Mouse (Mus musculus) thymus, postnatal 10 days (tissue): Measurements from ENCODE around the gene Polm.
"Not testable (repeated sequence)": the region's sequence is repeated elsewhere in the genome, so short reads cannot be mapped to it uniquely, and the experiment has no call there.

Source experiments
- DNase-seq, 2 experiments: peaks; one replicate each; pipeline ENCODE4 v3.0.0; 2021; ENCODE audit warnings: low spot score in 2 of 2

The Polm gene

GRCm38 (mm10) chr11:5855481-5855880, 17.7 kb upstream of the Polm start:
- no peak for DNase-seq

- DNase-seq = no peak
Observed at GRCm38 (mm10) chr11:5852314-5852713, 14.5 kb upstream of the Polm start.

GRCm38 (mm10) chr11:5851021-5851736, 13.4 kb upstream of the Polm start:
- DNase-seq = peak; percentile 58 to 67

- DNase-seq = peak in 1 of 2 experiments; percentile 45
Observed at GRCm38 (mm10) chr11:5850452-5850851, 12.6 kb upstream of the Polm start.

- DNase-seq = no peak
Observed at GRCm38 (mm10) chr11:5849316-5849715, 11.5 kb upstream of the Polm start.

- no peak for DNase-seq
Observed at GRCm38 (mm10) chr11:5848741-5849140, 10.9 kb upstream of the Polm start.

GRCm38 (mm10) chr11:5846639-5847345, 9.0 kb upstream of the Polm start:
- DNase-seq = no peak

- no peak for DNase-seq
Observed at GRCm38 (mm10) chr11:5843131-5843530, 5.3 kb upstream of the Polm start.

GRCm38 (mm10) chr11:5841751-5842150, 3.9 kb upstream of the Polm start:
- no peak for DNase-seq

GRCm38 (mm10) chr11:5840346-5840745, 2.5 kb upstream of the Polm start:
- DNase-seq = no peak

- DNase-seq = peak in 1 of 2 experiments; percentile 36
Observed at GRCm38 (mm10) chr11:5836126-5836525, 1.7 kb downstream of the Polm start.

- no peak for DNase-seq
Observed at GRCm38 (mm10) chr11:5835057-5835456, 2.8 kb downstream of the Polm start.

GRCm38 (mm10) chr11:5834506-5834905, 3.3 kb downstream of the Polm start:
- DNase-seq = no peak

GRCm38 (mm10) chr11:5829327-5829726, 8.5 kb downstream of the Polm start:
- DNase-seq = no peak

- no peak for DNase-seq
Observed at GRCm38 (mm10) chr11:5828509-5829191, 9.2 kb downstream of the Polm start.

GRCm38 (mm10) chr11:5827931-5828330, 9.9 kb downstream of the Polm start:
- no peak for DNase-seq

- DNase-seq = no peak
Observed at GRCm38 (mm10) chr11:5825432-5825831, 12.4 kb downstream of the Polm start.

GRCm38 (mm10) chr11:5819223-5819622, 18.6 kb downstream of the Polm start:
- no peak for DNase-seq

GRCm38 (mm10) chr11:5813381-5813780, 24.4 kb downstream of the Polm start:
- no peak for DNase-seq

GRCm38 (mm10) chr11:5809487-5809886, 28.3 kb downstream of the Polm start:
- not testable (repeated sequence) for DNase-seq

- no peak for DNase-seq
Observed at GRCm38 (mm10) chr11:5807956-5808355, 29.9 kb downstream of the Polm start.

GRCm38 (mm10) chr11:5805711-5806110, 32.1 kb downstream of the Polm start:
- no peak for DNase-seq

- no peak for DNase-seq
Observed at GRCm38 (mm10) chr11:5804174-5804573, 33.6 kb downstream of the Polm start.
